24 mouse cellular contexts compared by ENCODE assay signal in genomic region chr4:153848274-153848673, GRCm38 (mm10).
DNase-seq lines count a peak whose midpoint lies in the region; ATAC-seq and TF ChIP-seq lines count a peak whose summit lies in the region.
"Had no signal": no experiment of that assay in that cellular context is flagged by ENCODE, and none has a peak within 500 bp of the region (broad histone marks: within the 10 kb centered on the region; RNA-seq: fewer than 3 reads in every experiment).

No protein-coding gene starts in this region.

- no peak overlapping the region for H3K4me3 ChIP-seq in hindbrain, postnatal 0 days (ENCODE audit: low read length)
- H3K4me3 ChIP-seq in hindbrain, embryonic 10.5 days, result no peak overlapping the region
- no peak overlapping the region for H3K4me3 ChIP-seq in midbrain, embryonic 11.5 days (ENCODE audit: low read depth, low read length)
- H3K4me3 ChIP-seq in midbrain, embryonic 16.5 days (ENCODE audit: low read depth, low read length), result no peak overlapping the region
- no peak overlapping the region for H3K4me3 ChIP-seq in cortical plate, adult 2 months (ENCODE audit: insufficient read depth, low read length)
- H3K4me3 ChIP-seq: embryonic facial prominence, embryonic 15.5 days; gastrocnemius, adult 2 months; kidney, embryonic 15.5 days; limb, embryonic 10.5 days; liver, embryonic 15.5 days; neural tube, embryonic 13.5 days; stomach, embryonic 15.5 days had no signal

- no peak overlapping the region for H3K27ac ChIP-seq in hindbrain, postnatal 0 days
- no peak overlapping the region for H3K27ac ChIP-seq in hindbrain, embryonic 10.5 days
- H3K27ac ChIP-seq in midbrain, embryonic 11.5 days (ENCODE audit: low read depth, low read length), result no peak overlapping the region
- H3K27ac ChIP-seq in midbrain, embryonic 16.5 days (ENCODE audit: low read length), result no peak overlapping the region
- no peak overlapping the region for H3K27ac ChIP-seq in cortical plate, adult 2 months (ENCODE audit: insufficient read depth, low read length)
- H3K27ac ChIP-seq: embryonic facial prominence, embryonic 15.5 days; gastrocnemius, adult 2 months; hindbrain, embryonic 14.5 days; kidney, embryonic 15.5 days; limb, embryonic 10.5 days; liver, embryonic 15.5 days; macrophage; stomach, embryonic 15.5 days had no signal

- H3K4me2 ChIP-seq in hindbrain, postnatal 0 days (ENCODE audit: low read depth, low read length), result no peak overlapping the region
- no peak overlapping the region for H3K4me2 ChIP-seq in midbrain, embryonic 11.5 days
- H3K4me2 ChIP-seq in midbrain, embryonic 16.5 days (ENCODE audit: low read length), result no peak overlapping the region
- H3K4me2 ChIP-seq: embryonic facial prominence, embryonic 15.5 days; hindbrain, embryonic 14.5 days; kidney, embryonic 15.5 days; liver, embryonic 15.5 days; neural tube, embryonic 13.5 days; stomach, embryonic 15.5 days had no signal

- H3K36me3 ChIP-seq in hindbrain, postnatal 0 days (ENCODE audit: insufficient read depth, low read length), result no peaks in the 10 kb centered on the region
- no peaks in the 10 kb centered on the region for H3K36me3 ChIP-seq in hindbrain, embryonic 10.5 days
- no peaks in the 10 kb centered on the region for H3K36me3 ChIP-seq in midbrain, embryonic 11.5 days (ENCODE audit: control insufficient read depth, insufficient read depth, low read length)
- H3K36me3 ChIP-seq in midbrain, embryonic 16.5 days (ENCODE audit: control insufficient read depth, insufficient read depth, low read length), result no peaks in the 10 kb centered on the region
- H3K36me3 ChIP-seq: embryonic facial prominence, embryonic 15.5 days; kidney, embryonic 15.5 days; limb, embryonic 10.5 days; liver, embryonic 15.5 days; neural tube, embryonic 13.5 days; stomach, embryonic 15.5 days had no signal

- WGBS in hindbrain, postnatal 0 days, result 73% methylated on average over 3 of the region's 3 CpGs
- 67% methylated on average over 3 of the region's 3 CpGs for WGBS in hindbrain, embryonic 10.5 days
- WGBS in midbrain, embryonic 11.5 days, result 72% methylated on average over 3 of the region's 3 CpGs
- WGBS in midbrain, embryonic 16.5 days, result 60% methylated on average over 3 of the region's 3 CpGs

- TF ChIP-seq POLR2A in cortical plate, adult 2 months (IDR thresholded peaks at IDR 0.05; ENCODE audit: extremely low read depth, insufficient read depth, low read length), result no peak

- peak; percentile 53 for TF ChIP-seq CTCF in hindbrain, postnatal 0 days (IDR thresholded peaks at IDR 0.05; ENCODE audit: low read depth)
- peak; percentile 15; the same call in 1 of the 2 replicates for TF ChIP-seq CTCF in cortical plate, adult 2 months (IDR thresholded peaks at IDR 0.05; ENCODE audit: extremely low read depth, insufficient read depth, low read length)

- no peaks in the 10 kb centered on the region for H3K27me3 ChIP-seq in hindbrain, postnatal 0 days (ENCODE audit: insufficient read depth, low read length)
- H3K27me3 ChIP-seq in hindbrain, embryonic 10.5 days (ENCODE audit: insufficient read depth, poor library complexity, severe bottlenecking), result no peaks in the 10 kb centered on the region
- no peaks in the 10 kb centered on the region for H3K27me3 ChIP-seq in midbrain, embryonic 11.5 days (ENCODE audit: control insufficient read depth, insufficient read depth, low read length)
- H3K27me3 ChIP-seq in midbrain, embryonic 16.5 days (ENCODE audit: control insufficient read depth, insufficient read depth, low read depth, low read length), result no peaks in the 10 kb centered on the region
- H3K27me3 ChIP-seq: CH12.LX; embryonic facial prominence, embryonic 15.5 days; liver, embryonic 15.5 days; neural tube, embryonic 13.5 days; stomach, embryonic 15.5 days had no signal

- DNase-seq in hindbrain, postnatal 0 days (ENCODE audit: low spot score), result peak; percentile 51
- DNase-seq in hindbrain, embryonic 10.5 days (ENCODE audit: low spot score), result no peak
- DNase-seq in midbrain, embryonic 11.5 days (ENCODE audit: low spot score, missing footprints), result peak; percentile 17
- DNase-seq in ES-CJ7 (ENCODE audit: low read depth, low spot score), result peak; percentile 26
- no peak for DNase-seq in T-cell, adult 2 months (ENCODE audit: low spot score)
- DNase-seq: adrenal gland, postnatal 25 days; B cell, adult 2 months; cerebellum, adult 11 months; cerebellum, adult 9-11 months; gastrocnemius, adult 2 months; liver; thymus, adult 18-20 months; thymus, postnatal 36 days had no signal

- no peaks in the 10 kb centered on the region for H3K9me3 ChIP-seq in hindbrain, postnatal 0 days (ENCODE audit: low read length)
- no peaks in the 10 kb centered on the region for H3K9me3 ChIP-seq in hindbrain, embryonic 10.5 days
- H3K9me3 ChIP-seq in midbrain, embryonic 11.5 days (ENCODE audit: control insufficient read depth, low read length), result no peaks in the 10 kb centered on the region
- H3K9me3 ChIP-seq in midbrain, embryonic 16.5 days (replicated peaks; ENCODE audit: control insufficient read depth, low read length, poor library complexity, severe bottlenecking), result no peaks in the 10 kb centered on the region
- H3K9me3 ChIP-seq: embryonic facial prominence, embryonic 15.5 days; kidney, embryonic 15.5 days; limb, embryonic 10.5 days; liver, embryonic 15.5 days; neural tube, embryonic 13.5 days; stomach, embryonic 15.5 days had no signal

- ATAC-seq in hindbrain, postnatal 0 days, result 0 out of 2 replicates have a peak, but pooled peaks have one; percentile 24
- ATAC-seq in midbrain, embryonic 11.5 days (ENCODE audit: low FRiP score), result no peak
- no peak for ATAC-seq in midbrain, embryonic 16.5 days

- H3K4me1 ChIP-seq in hindbrain, postnatal 0 days (ENCODE audit: insufficient read depth, low read length), result no peaks in the 10 kb centered on the region
- no peaks in the 10 kb centered on the region for H3K4me1 ChIP-seq in hindbrain, embryonic 10.5 days (replicated peaks)
- no peaks in the 10 kb centered on the region for H3K4me1 ChIP-seq in midbrain, embryonic 11.5 days (ENCODE audit: control insufficient read depth, insufficient read depth, low read length)
- H3K4me1 ChIP-seq in midbrain, embryonic 16.5 days (ENCODE audit: control insufficient read depth, insufficient read depth, low read length), result peaks cover 13% of the 10 kb centered on the region
- no peaks in the 10 kb centered on the region for H3K4me1 ChIP-seq in cortical plate, adult 2 months (ENCODE audit: control insufficient read depth, insufficient read depth, low read length)
- H3K4me1 ChIP-seq: embryonic facial prominence, embryonic 15.5 days; liver, embryonic 15.5 days; stomach, embryonic 15.5 days had no signal

- no peak overlapping the region for H3K9ac ChIP-seq in hindbrain, postnatal 0 days (replicated peaks; ENCODE audit: low read length)
- H3K9ac ChIP-seq in midbrain, embryonic 11.5 days (ENCODE audit: low read length), result no peak overlapping the region
- no peak overlapping the region for H3K9ac ChIP-seq in midbrain, embryonic 16.5 days (ENCODE audit: low read depth, low read length)
- H3K9ac ChIP-seq: embryonic facial prominence, embryonic 15.5 days; hindbrain, embryonic 14.5 days; kidney, embryonic 15.5 days; liver, embryonic 15.5 days; neural tube, embryonic 13.5 days; stomach, embryonic 15.5 days had no signal

Comparison
In these comparisons a context has a peak if more than half of its experiments do, and no peak if none do; other contexts are left out.
1. DNase-seq: peak in hindbrain, postnatal 0 days (single experiment), midbrain, embryonic 11.5 days (single experiment) and ES-CJ7 (single experiment); none in hindbrain, embryonic 10.5 days (single experiment) and T-cell, adult 2 months (single experiment).